Comparison of ENCODE assay signal across 8 mouse cellular contexts in the genomic region with DNA sequence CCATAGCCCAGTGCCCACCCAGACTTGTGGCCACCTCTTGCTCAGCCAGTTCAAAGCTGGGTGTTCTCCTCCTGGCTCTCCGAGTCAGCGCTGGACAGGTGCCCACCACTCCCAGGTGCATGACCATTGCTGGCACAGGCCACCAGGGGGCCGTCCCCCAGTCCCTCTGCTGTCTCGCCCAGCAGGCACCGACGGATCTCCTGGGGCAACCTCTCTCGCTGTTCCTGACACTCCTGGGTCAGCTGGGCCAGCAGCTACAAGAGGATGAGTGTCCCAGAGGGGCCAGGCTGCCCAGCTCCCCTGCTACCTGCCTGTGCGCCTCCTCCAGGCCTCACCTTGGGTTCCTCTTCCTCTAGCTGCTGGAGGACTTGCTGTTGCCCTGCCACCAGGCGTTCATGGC. TPM values are rescaled to one million over a fixed set of nuclear protein-coding genes. Genes with fewer than 3 reads are reported as not detected.
DNase-seq lines count a peak whose midpoint lies in the region; ATAC-seq and TF ChIP-seq lines count a peak whose summit lies in the region.

No protein-coding gene starts in this region.

- H3K4me3 ChIP-seq in heart, adult 2 months, result no peak overlapping the region
- no peak overlapping the region for H3K4me3 ChIP-seq in heart, embryonic 11.5 days (ENCODE audit: low read depth, low read length)
- H3K4me3 ChIP-seq in limb, embryonic 10.5 days, result no peak overlapping the region

- no peaks in the 10 kb centered on the region for H3K9me3 ChIP-seq in heart, embryonic 11.5 days (replicated peaks; ENCODE audit: control insufficient read depth, low read length)
- H3K9me3 ChIP-seq in limb, embryonic 10.5 days (replicated peaks), result no peaks in the 10 kb centered on the region

- DNase-seq in heart, adult 2 months, result peak; percentile 54 to 60
- DNase-seq in 3T3-L1 (ENCODE audit: low read depth, low spot score), result peak; percentile 63
- peak; percentile 69 for DNase-seq in NIH3T3 (ENCODE audit: low read depth)
- DNase-seq in limb, embryonic 10.5 days (ENCODE audit: low spot score), result peak; percentile 61
- no peak for DNase-seq in yolk sac, embryonic 10.5 days (ENCODE audit: low spot score)
- no peak for DNase-seq in natural killer cell, adult 2 months (ENCODE audit: low spot score in 2 of 2)
- DNase-seq in ovary, postnatal 14 days (ENCODE audit: low spot score), result no peak

- no peak for TF ChIP-seq EP300 in heart, adult 2 months (IDR thresholded peaks at IDR 0.05; ENCODE audit: insufficient read depth, low read depth, low read length)

- no peaks in the 10 kb centered on the region for H3K79me2 ChIP-seq in heart, adult 2 months (replicated peaks; ENCODE audit: control insufficient read depth, insufficient read depth, low read length)

- no peaks in the 10 kb centered on the region for H3K27me3 ChIP-seq in heart, adult 2 months (ENCODE audit: control insufficient read depth, insufficient read depth, low read length)
- no peaks in the 10 kb centered on the region for H3K27me3 ChIP-seq in heart, embryonic 11.5 days (ENCODE audit: control insufficient read depth, insufficient read depth, low read length)
- no peaks in the 10 kb centered on the region for H3K27me3 ChIP-seq in limb, embryonic 10.5 days (ENCODE audit: low read depth, poor library complexity, severe bottlenecking)

- H3K9ac ChIP-seq in heart, adult 2 months (ENCODE audit: low read depth, low read length), result no peak overlapping the region
- H3K9ac ChIP-seq in heart, embryonic 11.5 days (ENCODE audit: low read depth, low read length), result no peak overlapping the region

- no peak for ATAC-seq in heart, embryonic 11.5 days (replicated peaks; ENCODE audit: insufficient number of reproducible peaks, low FRiP score, low TSS enrichment)

- H3K27ac ChIP-seq in heart, adult 2 months, result no peak overlapping the region
- H3K27ac ChIP-seq in heart, embryonic 11.5 days (ENCODE audit: low read depth, low read length), result no peak overlapping the region
- H3K27ac ChIP-seq in limb, embryonic 10.5 days, result no peak overlapping the region

- intact Hi-C loops in heart, adult 2 months (cut with DNase I), result no loop called here

- WGBS in heart, adult 2 months, result 40% methylated on average over 9 of the region's 9 CpGs
- WGBS in heart, embryonic 11.5 days (ENCODE audit: insufficient replicate concordance), result 61% methylated on average over 9 of the region's 9 CpGs
- WGBS in limb, embryonic 10.5 days, result 56% methylated on average over 9 of the region's 9 CpGs

- peak; percentile 58 for TF ChIP-seq CTCF in heart, adult 2 months (IDR thresholded peaks at IDR 0.05)

- no peaks in the 10 kb centered on the region for H3K36me3 ChIP-seq in heart, adult 2 months (ENCODE audit: control insufficient read depth, insufficient read depth, low read length)
- H3K36me3 ChIP-seq in heart, embryonic 11.5 days (ENCODE audit: control insufficient read depth, insufficient read depth, low read length), result peaks cover 20% of the 10 kb centered on the region
- H3K36me3 ChIP-seq in limb, embryonic 10.5 days, result peaks cover 51% of the 10 kb centered on the region

- H3K4me1 ChIP-seq in heart, adult 2 months (ENCODE audit: control insufficient read depth, insufficient read depth, low read length), result peaks cover 7% of the 10 kb centered on the region
- H3K4me1 ChIP-seq in heart, embryonic 11.5 days (ENCODE audit: control insufficient read depth, insufficient read depth, low read length), result peaks cover 32% of the 10 kb centered on the region
- peaks cover 33% of the 10 kb centered on the region for H3K4me1 ChIP-seq in limb, embryonic 10.5 days

- TF ChIP-seq POLR2A in heart, adult 2 months (IDR thresholded peaks at IDR 0.05; ENCODE audit: insufficient read depth, low read depth, low read length), result no peak

- H3K4me2 ChIP-seq in heart, embryonic 11.5 days, result no peak overlapping the region

RNA-seq across cellular contexts. Expression of a gene that starts 11.8 kb away (rescaled TPM):
- total RNA-seq in heart, adult 2 months (2021), result 10 to 100 TPM; 34.1 to 35.4 TPM
- 53.4 and 60.4 TPM in 2 replicates for polyA plus RNA-seq in heart, adult 2 months (2012; rRNA removed)
- polyA plus RNA-seq in heart, embryonic 11.5 days (2014; fragmentation: Nextera tagmentation; extraction: Ambion mirVana), result 22.4 and 23.7 TPM in 2 replicates
- polyA plus RNA-seq in limb, embryonic 10.5 days (2016; fragmentation: Nextera tagmentation; extraction: Ambion mirVana), result 21.6 and 24.4 TPM in 2 replicates

RNA-seq across cellular contexts. Expression of a gene that starts 12.4 kb away (rescaled TPM):
- 10 to 100 TPM; 21.1 to 25.8 TPM for total RNA-seq in heart, adult 2 months (2021)
- 30.6 and 33.5 TPM in 2 replicates for polyA plus RNA-seq in heart, adult 2 months (2012; rRNA removed)
- polyA plus RNA-seq in heart, embryonic 11.5 days (2014; fragmentation: Nextera tagmentation; extraction: Ambion mirVana), result 54.9 and 55.7 TPM in 2 replicates
- 51.8 and 55.3 TPM in 2 replicates for polyA plus RNA-seq in limb, embryonic 10.5 days (2016; fragmentation: Nextera tagmentation; extraction: Ambion mirVana)

RNA-seq across cellular contexts. Expression of a gene that starts 19.7 kb away (rescaled TPM):
- total RNA-seq in heart, adult 2 months (2021), result not detected
- 0.21 TPM in 1 of 2 replicates, not detected in the other for polyA plus RNA-seq in heart, adult 2 months (2012; rRNA removed)
- 0.17 and 0.46 TPM in 2 replicates for polyA plus RNA-seq in heart, embryonic 11.5 days (2014; fragmentation: Nextera tagmentation; extraction: Ambion mirVana)
- 0.11 TPM in 1 of 2 replicates, not detected in the other for polyA plus RNA-seq in limb, embryonic 10.5 days (2016; fragmentation: Nextera tagmentation; extraction: Ambion mirVana)

RNA-seq across cellular contexts. Expression of a gene that starts 20.7 kb away (rescaled TPM):
- 10 to 100 TPM; 85.8 to 91.0 TPM for total RNA-seq in heart, adult 2 months (2021)
- 42.3 and 56.8 TPM in 2 replicates for polyA plus RNA-seq in heart, adult 2 months (2012; rRNA removed)
- 162 and 177 TPM in 2 replicates for polyA plus RNA-seq in heart, embryonic 11.5 days (2014; fragmentation: Nextera tagmentation; extraction: Ambion mirVana)
- polyA plus RNA-seq in limb, embryonic 10.5 days (2016; fragmentation: Nextera tagmentation; extraction: Ambion mirVana), result 245 and 281 TPM in 2 replicates

RNA-seq across cellular contexts. Expression of a gene that starts 22.2 kb away (rescaled TPM):
- total RNA-seq in heart, adult 2 months (2021), result 10 to 100 TPM; 14.6 to 15.2 TPM
- polyA plus RNA-seq in heart, adult 2 months (2012; rRNA removed), result 27.5 and 33.7 TPM in 2 replicates
- 17.2 and 20.1 TPM in 2 replicates for polyA plus RNA-seq in heart, embryonic 11.5 days (2014; fragmentation: Nextera tagmentation; extraction: Ambion mirVana)
- 29.2 and 37.8 TPM in 2 replicates for polyA plus RNA-seq in limb, embryonic 10.5 days (2016; fragmentation: Nextera tagmentation; extraction: Ambion mirVana)

Comparison
In these comparisons a context has a peak if more than half of its experiments do, and no peak if none do; other contexts are left out.
1. DNase-seq: peak in heart, adult 2 months (2 of 2), 3T3-L1 (single experiment), NIH3T3 (single experiment) and limb, embryonic 10.5 days (single experiment); none in yolk sac, embryonic 10.5 days (single experiment), natural killer cell, adult 2 months (0 of 2) and ovary, postnatal 14 days (single experiment).